Mouse (Mus musculus): ENCODE results near the gene Hhatl. TPM values are rescaled to one million over a fixed set of nuclear protein-coding genes. Genes with fewer than 3 reads are reported as not detected.

The Hhatl gene
- polyA plus RNA-seq, 1 experiment from 2014 or later: 0.24 TPM

Other genes starting within 250 kb of the Hhatl start
- gene Lyzl4, start 150.4 kb downstream of the Hhatl start, polyA plus RNA-seq (2014; fragmentation: Nextera tagmentation; extraction: Ambion mirVana): not detected in 2 replicates
- gene Vipr1, start 149.8 kb downstream of the Hhatl start, polyA plus RNA-seq (2014; fragmentation: Nextera tagmentation; extraction: Ambion mirVana): 0.08 and 0.25 TPM in 2 replicates
- 20.0 and 27.7 TPM in 2 replicates for gene Sec22c, start 87.0 kb downstream of the Hhatl start, polyA plus RNA-seq (2014; fragmentation: Nextera tagmentation; extraction: Ambion mirVana)
- 164 and 190 TPM in 2 replicates for gene Ss18l2, start 82.2 kb downstream of the Hhatl start, polyA plus RNA-seq (2014; fragmentation: Nextera tagmentation; extraction: Ambion mirVana)
- gene Nktr, start 73.3 kb downstream of the Hhatl start, polyA plus RNA-seq (2014; fragmentation: Nextera tagmentation; extraction: Ambion mirVana): 61.5 and 73.0 TPM in 2 replicates
- 15.8 and 17.5 TPM in 2 replicates for gene Zfp651, start 33.2 kb downstream of the Hhatl start, polyA plus RNA-seq (2014; fragmentation: Nextera tagmentation; extraction: Ambion mirVana)
- gene Klhl40, start 14.9 kb downstream of the Hhatl start, polyA plus RNA-seq (2014; fragmentation: Nextera tagmentation; extraction: Ambion mirVana): 1.1 and 1.9 TPM in 2 replicates
- 2.3 and 2.9 TPM in 2 replicates for gene Ccdc13, start 47.0 kb upstream of the Hhatl start, polyA plus RNA-seq (2014; fragmentation: Nextera tagmentation; extraction: Ambion mirVana)
- 135 and 165 TPM in 2 replicates for gene Higd1a, start 65.9 kb upstream of the Hhatl start, polyA plus RNA-seq (2014; fragmentation: Nextera tagmentation; extraction: Ambion mirVana)
- 3.2 and 4.5 TPM in 2 replicates for gene Ackr2, start 105.8 kb upstream of the Hhatl start, polyA plus RNA-seq (2014; fragmentation: Nextera tagmentation; extraction: Ambion mirVana)
- not detected in 2 replicates for gene Cyp8b1, start 123.8 kb upstream of the Hhatl start, polyA plus RNA-seq (2014; fragmentation: Nextera tagmentation; extraction: Ambion mirVana)
- gene Fam198a, start 158.5 kb upstream of the Hhatl start, polyA plus RNA-seq (2014; fragmentation: Nextera tagmentation; extraction: Ambion mirVana): 0.80 and 0.81 TPM in 2 replicates
- 22.4 and 23.0 TPM in 2 replicates for gene Pomgnt2, start 204.6 kb upstream of the Hhatl start, polyA plus RNA-seq (2014; fragmentation: Nextera tagmentation; extraction: Ambion mirVana)